Mouse (Mus musculus): ENCODE results near the gene Tubd1. TPM values are rescaled to one million over a fixed set of nuclear protein-coding genes. Genes with fewer than 3 reads are reported as not detected.

Tubd1 gene
- polyA plus RNA-seq, 1 experiment: 7.5 TPM

DNA sequence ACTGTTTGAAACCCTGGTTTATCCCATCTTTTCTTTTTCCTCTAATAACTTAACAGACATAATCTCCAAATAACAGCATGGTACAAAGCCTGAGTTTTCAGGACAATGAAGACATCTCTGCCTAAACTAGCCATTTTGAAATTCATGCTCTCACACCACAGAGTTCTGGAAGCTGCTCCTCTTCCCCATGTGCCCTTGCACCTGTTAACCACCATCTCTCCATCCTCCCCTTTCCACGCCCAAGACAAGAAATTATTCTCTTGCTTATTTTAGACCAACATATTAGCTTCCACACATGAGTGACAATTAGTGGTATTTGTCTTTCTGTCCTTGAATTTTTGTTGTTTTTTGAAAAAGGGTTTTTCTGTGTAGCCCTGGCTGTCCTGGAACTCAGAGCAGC is 67.2 kb downstream of the Tubd1 start:
- Histone ChIP-seq H3K27ac (replicated peaks; ENCODE audit: low read depth, low read length) (no peak overlapping the region), H3K4me3 (ENCODE audit: insufficient read depth, low read depth, low read length) (no peak overlapping the region)

DNA sequence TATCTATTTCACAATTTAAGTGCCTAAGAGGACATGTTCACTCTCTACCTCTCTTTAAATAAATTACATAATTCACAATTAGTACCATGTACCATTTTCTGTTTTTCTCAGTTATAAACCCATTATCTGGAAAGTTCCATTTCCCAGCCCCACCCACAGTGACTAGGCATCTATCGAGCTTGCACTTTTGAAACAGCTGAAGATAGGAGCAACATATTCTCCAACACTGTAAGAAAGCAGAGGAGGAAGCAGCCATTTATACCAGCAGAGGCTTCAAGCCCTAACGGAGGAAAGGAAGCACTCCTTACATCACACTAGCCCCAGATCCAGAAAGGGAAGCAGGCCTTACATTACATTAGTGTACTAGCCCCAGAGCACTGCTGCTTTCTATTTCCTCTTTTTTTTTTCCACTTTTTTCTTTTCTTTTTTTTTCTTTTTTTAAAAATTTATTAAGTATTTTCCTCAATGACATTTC is 69.3 kb downstream of the Tubd1 start:
- no peaks in the 10 kb centered on the region for H3K4me1 ChIP-seq (ENCODE audit: control insufficient read depth, insufficient read depth, insufficient read length, low read length)
- H3K27ac ChIP-seq (replicated peaks; ENCODE audit: low read depth, low read length): peak overlapping the region; percentile 53
- no peak overlapping the region for H3K4me3 ChIP-seq (ENCODE audit: insufficient read depth, low read depth, low read length)

More for the DNA sequence above, 67.2 kb downstream of the Tubd1 start:
- no peaks in the 10 kb centered on the region for H3K4me1 ChIP-seq (ENCODE audit: control insufficient read depth, insufficient read depth, insufficient read length, low read length)

DNA sequence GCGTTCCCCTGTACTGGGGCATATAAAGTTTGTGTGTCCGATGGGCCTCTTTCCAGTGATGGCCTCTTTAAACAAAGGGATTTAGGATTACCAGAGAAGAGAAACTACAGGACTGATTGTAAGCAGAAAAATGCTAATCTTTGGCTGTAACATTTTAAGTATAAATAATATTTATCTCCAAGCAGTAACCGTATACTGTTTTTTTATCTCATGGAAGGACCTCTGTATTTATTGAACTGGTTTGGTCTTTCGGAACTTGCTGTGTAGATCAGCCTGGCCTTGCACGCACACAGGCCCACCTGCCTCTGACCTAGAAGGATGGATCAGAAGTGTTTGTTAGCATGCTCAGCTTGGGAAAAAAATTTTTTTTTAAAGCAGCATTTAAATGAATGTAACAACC is 69.8 kb downstream of the Tubd1 start:
- no peaks in the 10 kb centered on the region for H3K4me1 ChIP-seq (ENCODE audit: control insufficient read depth, insufficient read depth, insufficient read length, low read length)
- 0 out of 2 replicates have a peak overlapping the region, but pooled peaks have one; percentile 31 for H3K27ac ChIP-seq (replicated peaks; ENCODE audit: low read depth, low read length)
- H3K4me3 ChIP-seq (ENCODE audit: insufficient read depth, low read depth, low read length): no peak overlapping the region

Other genes starting within 250 kb of the Tubd1 start
- gene Med13, start 187.4 kb upstream of the Tubd1 start, polyA plus RNA-seq (2012; ENCODE audit: insufficient read depth, insufficient read length, missing spikeins): 13.6 and 14.6 TPM in 2 replicates
- 29.9 and 34.6 TPM in 2 replicates for gene Rnft1, start 60.3 kb upstream of the Tubd1 start, polyA plus RNA-seq (2012; ENCODE audit: insufficient read depth, insufficient read length, missing spikeins)
- gene Rps6kb1, start 186 bp upstream of the Tubd1 start, polyA plus RNA-seq (2012; ENCODE audit: insufficient read depth, insufficient read length, missing spikeins): 42.7 and 44.0 TPM in 2 replicates
- 62.6 and 85.5 TPM in 2 replicates for gene Vmp1, start 138.8 kb downstream of the Tubd1 start, polyA plus RNA-seq (2012; ENCODE audit: insufficient read depth, insufficient read length, missing spikeins)
- gene Ptrh2, start 139.0 kb downstream of the Tubd1 start, polyA plus RNA-seq (2012; ENCODE audit: insufficient read depth, insufficient read length, missing spikeins): 11.9 and 15.9 TPM in 2 replicates
- gene Cltc, start 212.6 kb downstream of the Tubd1 start, polyA plus RNA-seq (2012; ENCODE audit: insufficient read depth, insufficient read length, missing spikeins): 106 and 155 TPM in 2 replicates

Measured in brown adipose tissue, adult 24 weeks (tissue).